Mouse (Mus musculus): ENCODE measurements around the gene Gm7995. TPM values are rescaled to one million over a fixed set of nuclear protein-coding genes. Genes with fewer than 3 reads are reported as not detected.

Gene Gm7995
- not detected for polyA plus RNA-seq (2017; shearing (Covaris generic))

DNA sequence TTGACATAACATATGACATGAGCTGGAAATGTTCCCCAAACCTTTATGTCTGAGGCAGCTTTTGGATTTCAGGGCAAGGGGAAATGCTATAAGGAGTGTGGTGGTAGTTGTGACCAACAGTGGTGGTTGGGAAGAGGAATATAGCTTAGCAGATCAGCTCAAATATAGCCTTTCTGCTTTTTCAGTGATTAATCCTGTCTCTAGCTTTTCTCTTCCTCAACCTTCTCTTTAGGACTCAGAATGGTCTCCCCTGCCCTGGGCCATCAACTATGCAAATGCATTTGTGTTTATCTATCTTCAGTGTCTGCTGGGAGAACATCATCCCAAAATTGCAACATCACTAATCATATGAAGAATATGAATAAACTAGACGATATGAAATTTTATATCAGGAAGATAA, at the start of gene Gm7995:
Gene Gm7995 (plus strand): TSS at position 301 of the 400 bp plus-strand sequence.

GRCm38 (mm10) chr14:42297258-42297657, 12.8 kb upstream of the Gm7995 start, which contains the start of gene Gm9611:
Gm9611 (minus strand) TSS chr14:42297358.

Other genes with a start within 250 kb of the Gm7995 start
- gene Gm7951, start 192.8 kb upstream of the Gm7995 start, polyA plus RNA-seq (2017; shearing (Covaris generic)): not detected
- not detected for gene Gm17027, start 147.6 kb upstream of the Gm7995 start, polyA plus RNA-seq (2017; shearing (Covaris generic))
- gene Gm3573, start 119.4 kb upstream of the Gm7995 start, polyA plus RNA-seq (2017; shearing (Covaris generic)): not detected
- gene Gm17026, start 50.2 kb upstream of the Gm7995 start, polyA plus RNA-seq (2017; shearing (Covaris generic)): not detected
- gene Gm9611, start 12.9 kb upstream of the Gm7995 start, polyA plus RNA-seq (2017; shearing (Covaris generic)): not detected
- not detected for gene Gm8005, start 129.5 kb downstream of the Gm7995 start, polyA plus RNA-seq (2017; shearing (Covaris generic))
- not detected for gene Gm8011, start 153.7 kb downstream of the Gm7995 start, polyA plus RNA-seq (2017; shearing (Covaris generic))
- gene Gm8020, start 192.1 kb downstream of the Gm7995 start, polyA plus RNA-seq (2017; shearing (Covaris generic)): not detected
- gene Gm8024, start 214.1 kb downstream of the Gm7995 start, polyA plus RNA-seq (2017; shearing (Covaris generic)): not detected

All from CD4-positive, CD25-positive, alpha-beta regulatory T cell (primary cell).